Mouse (Mus musculus): ENCODE data around the gene Phactr1. TPM values are rescaled to one million over a fixed set of nuclear protein-coding genes. Genes with fewer than 3 reads are reported as not detected.

The Phactr1 gene
- polyA plus RNA-seq, 1 experiment from 2014 or later: 7.9 TPM

DNA sequence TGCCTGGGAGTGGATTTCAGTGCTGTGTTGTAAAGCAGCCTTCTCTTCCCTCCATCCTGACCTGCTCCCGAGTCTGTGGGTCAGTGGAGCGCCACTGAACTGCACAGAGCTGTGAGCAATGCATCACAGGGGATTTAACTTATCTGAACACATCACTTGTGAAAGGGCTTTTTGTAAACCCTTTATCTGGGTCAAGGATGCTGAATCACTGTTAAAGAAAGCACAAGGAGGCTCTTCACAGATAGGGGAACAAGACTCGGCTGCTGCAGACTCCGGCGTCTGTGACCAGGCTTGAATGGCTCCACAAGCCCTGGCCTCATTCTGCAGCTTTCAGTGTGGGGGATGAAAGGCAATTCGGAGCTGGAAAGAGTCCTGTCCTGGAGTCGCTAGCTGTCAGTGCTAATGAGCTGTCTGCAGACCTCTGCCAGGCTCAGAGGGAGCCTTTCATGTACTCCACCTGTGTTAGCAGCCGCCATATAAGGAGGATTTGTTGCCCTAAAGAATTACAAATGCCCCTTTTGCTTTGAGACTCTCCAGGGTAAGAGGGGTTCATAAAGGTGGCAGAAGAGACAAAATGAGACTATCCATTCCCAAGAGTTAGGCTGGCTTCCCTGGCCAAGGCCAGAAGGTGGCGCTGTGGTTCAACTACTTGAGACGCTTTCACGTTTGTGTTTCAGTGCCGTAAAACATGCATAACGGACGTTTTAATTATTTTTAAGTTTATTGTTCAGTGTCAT lies 502.2 kb downstream of the Phactr1 start:
- 0 out of 2 replicates have a peak, but pooled peaks cover 6% of the 10 kb centered on the region for H3K4me1 ChIP-seq
- H3K4me3 ChIP-seq (replicated peaks): peak overlapping the region; percentile 33
- no peak overlapping the region for H3K27ac ChIP-seq
- no peak overlapping the region for H3K9ac ChIP-seq
- H3K36me3 ChIP-seq: no peaks in the 10 kb centered on the region
- ATAC-seq (ENCODE audit: insufficient read depth, low FRiP score, low read depth): no peak
- peak overlapping the region; percentile 53 for H3K4me2 ChIP-seq
- no peaks in the 10 kb centered on the region for H3K27me3 ChIP-seq (replicated peaks)
- no peaks in the 10 kb centered on the region for H3K9me3 ChIP-seq
- 15% methylated on average over 14 of the region's 14 CpGs for WGBS

DNA sequence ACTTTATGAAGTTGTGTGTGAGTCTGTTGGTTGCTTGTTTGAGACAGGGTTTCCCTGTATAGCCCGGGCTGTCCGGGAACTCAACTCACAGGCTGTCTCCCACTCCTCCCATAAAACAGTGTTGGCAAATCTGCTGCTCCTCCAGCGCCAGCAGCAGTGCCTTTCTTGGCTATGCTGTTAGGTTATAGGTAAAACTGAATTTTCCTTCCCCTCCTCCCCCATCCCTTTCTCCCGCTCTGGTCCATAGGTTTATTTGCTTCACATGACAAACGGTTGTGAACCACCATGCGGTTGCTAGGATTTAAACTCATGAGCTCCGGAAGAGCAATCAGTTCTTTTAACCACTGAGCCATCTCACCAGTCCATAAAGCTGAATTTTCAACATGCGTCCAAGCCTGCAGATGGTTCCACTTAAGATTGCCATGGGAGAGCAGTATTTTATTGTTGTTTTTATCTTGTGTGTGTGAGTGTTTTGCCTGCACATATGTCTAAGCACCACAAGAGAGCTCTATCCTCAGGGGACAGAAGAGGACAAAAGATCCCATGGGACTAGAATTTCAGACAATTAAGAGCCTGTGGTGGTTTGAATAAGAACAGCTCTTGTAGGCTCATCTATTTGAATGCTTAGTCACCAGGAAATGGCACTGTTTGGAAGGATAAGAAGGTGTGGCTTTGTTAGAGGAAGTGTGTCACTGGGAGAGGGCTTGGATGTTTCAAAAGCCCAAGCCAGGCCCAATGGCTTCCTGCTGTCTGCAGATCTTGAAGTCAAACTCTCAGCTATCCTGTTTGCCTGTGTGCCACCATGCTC lies 503.0 kb downstream of the Phactr1 start:
- no peak overlapping the region for H3K27ac ChIP-seq
- 0 out of 2 replicates have a peak, but pooled peaks cover 6% of the 10 kb centered on the region for H3K4me1 ChIP-seq
- 44% methylated on average over 8 of the region's 8 CpGs for WGBS
- ATAC-seq (ENCODE audit: insufficient read depth, low FRiP score, low read depth): no peak; the same call in 1 of the 2 replicates
- H3K36me3 ChIP-seq: no peaks in the 10 kb centered on the region
- no peaks in the 10 kb centered on the region for H3K27me3 ChIP-seq (replicated peaks)
- H3K4me3 ChIP-seq (replicated peaks): peak overlapping the region; percentile 33
- H3K9ac ChIP-seq: no peak overlapping the region
- peak overlapping the region; percentile 53 for H3K4me2 ChIP-seq
- no peaks in the 10 kb centered on the region for H3K9me3 ChIP-seq

- no peak overlapping the region for H3K4me3 ChIP-seq (replicated peaks)
- 0 out of 2 replicates have a peak, but pooled peaks cover 2% of the 10 kb centered on the region for H3K4me1 ChIP-seq
- 93% methylated on average over 4 of the region's 4 CpGs for WGBS
Measured at GRCm38 (mm10) chr13:43187736-43188135, 507.3 kb downstream of the Phactr1 start.

More at GRCm38 (mm10) chr13:43187736-43188135, 507.3 kb downstream of the Phactr1 start:
- no peak for ATAC-seq (ENCODE audit: insufficient read depth, low FRiP score, low read depth)
- no peaks in the 10 kb centered on the region for H3K27me3 ChIP-seq (replicated peaks)
- no peaks in the 10 kb centered on the region for H3K36me3 ChIP-seq
- no peak overlapping the region for H3K9ac ChIP-seq
- no peak overlapping the region for H3K27ac ChIP-seq
- H3K9me3 ChIP-seq: no peaks in the 10 kb centered on the region
- H3K4me2 ChIP-seq: no peak overlapping the region

Data from stomach, embryonic 15.5 days (tissue).